Mouse (Mus musculus) heart, embryonic 12.5 days (tissue): ENCODE measurements around the gene Homez. TPM values are rescaled to one million over a fixed set of nuclear protein-coding genes. Genes with fewer than 3 reads are reported as not detected.
A peak's percentile ranks its signal among the peaks of the same experiment; 100 is the strongest.

Experiments used
- ATAC-seq: fragments of 200-750 bp; cut with Nextera tagmentation; 2 replicates; pipeline ENCODE4 v1.8.0; 2017; ENCODE audit warnings: moderate TSS enrichment, moderate library complexity; ENCODE audit not compliant: insufficient number of reproducible peaks, low FRiP score
- H3K27ac ChIP-seq: fragments of 300-500 bp; sonication (generic); 2 replicates; pipeline ENCODE4 v1.5.1; 2016; ENCODE audit warnings: mild to moderate bottlenecking, moderate library complexity; ENCODE audit not compliant: poor library complexity, severe bottlenecking
- H3K27me3 ChIP-seq: fragments of 300-500 bp; sonication (generic); replicated peaks from 2 replicates; pipeline ENCODE4 v1.6.1; 2016; ENCODE audit warnings: mild to moderate bottlenecking, moderate library complexity
- H3K36me3 ChIP-seq: fragments of 300-500 bp; sonication (generic); 2 replicates; pipeline ENCODE4 v1.6.1; 2016; ENCODE audit warnings: mild to moderate bottlenecking, moderate library complexity
- H3K4me1 ChIP-seq: fragments of 300-500 bp; sonication (generic); replicated peaks from 2 replicates; pipeline ENCODE4 v1.6.1; 2016; ENCODE audit warnings: mild to moderate bottlenecking
- H3K4me2 ChIP-seq: fragments of 300-500 bp; sonication (generic); 2 replicates; pipeline ENCODE4 v1.6.1; 2016; ENCODE audit warnings: mild to moderate bottlenecking, moderate library complexity
- H3K4me3 ChIP-seq: fragments of 300-500 bp; sonication (generic); 2 replicates; pipeline ENCODE4 v1.5.1; 2016; ENCODE audit warnings: mild to moderate bottlenecking
- H3K9ac ChIP-seq: fragments of 300-500 bp; sonication (generic); 2 replicates; pipeline ENCODE4 v1.6.1; 2016; ENCODE audit warnings: mild to moderate bottlenecking, moderate library complexity
- H3K9me3 ChIP-seq: fragments of 300-500 bp; sonication (generic); replicated peaks from 2 replicates; pipeline ENCODE4 v1.6.1; 2016; ENCODE audit warnings: mild to moderate bottlenecking, moderate library complexity
- WGBS: fragments of 180-500 bp; shearing (Covaris S2); methylation state at CpG from one replicate; pipeline ENCODE4 v1.1.7; 2016; 5-methylcytosine and 5-hydroxymethylcytosine counted together
- polyA plus RNA-seq: library from polyadenylated mRNA; unstranded; fragments of >200 nt; fragmentation: Nextera tagmentation; extraction: Ambion mirVana; gene quantifications from 2 replicates; pipeline ENCODE4 v1.2.1, GENCODE M21; 2016

Homez gene
- polyA plus RNA-seq, 1 experiment from 2014 or later, result 10.4 TPM

DNA sequence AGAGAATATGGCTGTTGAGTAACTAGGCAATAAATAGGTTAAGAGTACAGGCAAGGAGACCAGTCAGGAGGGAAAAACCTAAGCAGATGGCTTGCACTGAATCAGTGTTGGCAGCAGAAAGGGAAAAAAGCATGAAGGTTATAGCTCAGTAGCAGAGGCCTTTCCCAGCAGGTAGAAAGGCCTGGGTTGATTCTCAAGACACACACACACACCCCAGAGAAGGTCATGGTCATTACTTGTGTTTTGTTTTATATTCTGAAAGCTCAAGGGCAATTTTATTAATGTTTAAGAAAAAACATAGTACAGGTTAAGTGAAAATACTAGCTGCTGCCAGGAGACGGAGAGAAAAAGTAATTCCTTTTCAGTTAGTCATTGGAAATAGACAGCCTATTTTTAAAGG, 47.0 kb downstream of the Homez start:
- Histone ChIP-seq H3K9ac (no peak overlapping the region), H3K9me3 (no peaks in the 10 kb centered on the region), H3K36me3 (no peaks in the 10 kb centered on the region), H3K4me1 (no peaks in the 10 kb centered on the region), H3K27me3 (peaks cover 3% of the 10 kb centered on the region; the same call in 1 of the 2 replicates), H3K27ac (no peak overlapping the region), H3K4me3 (no peak overlapping the region), H3K4me2 (no peak overlapping the region)
- 81% methylated on average over 1 of the region's 1 CpGs for WGBS
- no peak for ATAC-seq

DNA sequence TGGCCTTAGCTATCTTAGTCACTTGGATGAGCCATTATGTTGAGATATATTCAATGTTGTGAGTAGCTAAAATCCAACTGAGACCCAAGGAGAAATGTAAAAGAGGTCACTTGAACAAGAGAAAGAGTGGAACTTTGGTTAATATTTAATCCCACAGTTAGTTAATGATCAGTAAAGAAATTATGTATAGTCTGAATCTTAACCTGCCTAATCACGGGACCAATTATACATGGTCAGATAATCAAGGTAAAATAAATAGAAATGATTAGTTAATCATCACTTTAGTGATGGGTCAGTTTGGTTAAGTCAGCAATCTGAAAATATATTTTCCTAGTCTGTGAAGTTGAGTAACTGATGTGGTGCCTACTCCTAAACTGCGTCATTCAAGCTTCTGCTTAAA, 48.5 kb downstream of the Homez start:
- 88% methylated on average over 2 of the region's 2 CpGs for WGBS

DNA sequence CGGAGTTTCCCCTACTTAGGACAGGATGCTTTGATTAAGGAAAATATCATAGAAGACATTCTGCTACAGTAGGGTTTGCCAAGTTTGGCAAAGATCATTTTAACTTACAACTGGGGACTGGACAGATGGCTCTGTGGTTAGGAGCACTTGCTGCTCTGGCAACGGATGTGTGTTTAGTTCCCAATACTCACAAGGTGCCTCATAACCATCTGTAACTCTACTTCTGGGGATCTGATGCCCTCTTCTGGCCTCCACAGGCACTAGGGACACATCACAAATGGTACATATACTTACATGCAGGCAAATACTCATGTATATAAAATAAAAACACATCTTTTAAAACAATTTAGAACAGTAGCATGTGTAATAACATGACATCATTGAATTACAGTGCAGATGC, 53.0 kb downstream of the Homez start:
- no peaks in the 10 kb centered on the region for H3K4me1 ChIP-seq
- WGBS, result 51% methylated on average over 2 of the region's 2 CpGs
- peaks cover 3% of the 10 kb centered on the region; the same call in 1 of the 2 replicates for H3K27me3 ChIP-seq
- no peak overlapping the region for H3K27ac ChIP-seq
- no peak overlapping the region for H3K4me3 ChIP-seq
- no peaks in the 10 kb centered on the region for H3K9me3 ChIP-seq
- no peak overlapping the region for H3K9ac ChIP-seq
- ATAC-seq, result no peak
- H3K36me3 ChIP-seq, result no peaks in the 10 kb centered on the region
- H3K4me2 ChIP-seq, result no peak overlapping the region

More for the DNA sequence above, 48.5 kb downstream of the Homez start:
- Histone ChIP-seq H3K4me2 (no peak overlapping the region), H3K4me1 (no peaks in the 10 kb centered on the region), H3K27me3 (peaks cover 3% of the 10 kb centered on the region; the same call in 1 of the 2 replicates), H3K27ac (no peak overlapping the region), H3K4me3 (no peak overlapping the region), H3K36me3 (no peaks in the 10 kb centered on the region), H3K9me3 (no peaks in the 10 kb centered on the region), H3K9ac (no peak overlapping the region)
- no peak for ATAC-seq

DNA sequence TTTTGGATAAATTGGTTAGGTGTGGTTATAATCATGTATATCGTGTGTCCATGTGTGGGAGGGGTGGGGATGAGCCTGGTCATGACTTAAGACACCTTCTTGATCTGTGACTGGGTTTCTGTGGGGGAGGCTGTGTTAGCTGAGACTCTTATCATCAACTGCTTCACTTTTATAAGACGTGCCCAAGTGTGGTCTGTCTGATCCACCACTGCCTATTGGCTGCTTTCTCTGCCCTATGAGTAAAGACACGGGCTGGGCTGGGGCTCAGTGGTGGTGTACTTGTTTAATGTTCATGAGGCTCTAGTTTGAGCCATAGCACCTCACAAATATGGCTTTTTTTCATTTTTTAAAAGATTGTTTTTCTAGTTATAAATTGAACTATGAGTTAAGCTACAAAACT, 55.0 kb downstream of the Homez start:
- H3K4me2 ChIP-seq, result no peak overlapping the region
- ATAC-seq, result no peak
- 39% methylated on average over 3 of the region's 3 CpGs for WGBS

DNA sequence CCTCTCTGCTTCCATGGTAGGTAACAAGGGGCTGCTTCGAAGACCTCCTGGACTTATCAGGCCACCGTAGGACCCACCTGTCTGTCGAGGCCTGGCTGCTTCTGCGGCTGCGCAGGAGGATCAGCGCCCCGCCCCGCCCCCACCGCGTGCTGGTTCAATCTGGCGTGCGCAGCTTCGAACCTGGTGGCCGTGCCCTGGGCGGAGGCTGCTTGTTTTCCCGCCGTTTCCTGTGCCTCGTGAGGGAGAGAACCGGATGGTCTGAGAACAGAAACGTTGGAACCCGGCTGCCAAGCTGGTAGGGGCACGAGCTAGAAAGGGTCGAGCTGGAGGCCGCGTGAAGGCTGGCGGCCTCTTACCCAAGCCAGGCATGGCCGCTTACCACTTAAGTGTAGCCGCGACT, 56.8 kb downstream of the Homez start, which contains the start of gene Rnf212b:
Rnf212b (plus strand) TSS at position 151 of the 400 bp plus-strand sequence.
- H3K27ac ChIP-seq, result no peak within 1 kb of the TSS
- no peak within 1 kb of the TSS for H3K4me2 ChIP-seq
- H3K36me3 ChIP-seq, result no peaks in the 10 kb centered on the region
- peaks cover 14% of the 10 kb centered on the region for H3K4me1 ChIP-seq
- no peak for ATAC-seq
- WGBS, result 75% methylated on average over 29 of the region's 29 CpGs
- H3K27me3 ChIP-seq, result no peaks in the 10 kb centered on the region
- no peak within 1 kb of the TSS for H3K9ac ChIP-seq
- no peaks in the 10 kb centered on the region for H3K9me3 ChIP-seq
- H3K4me3 ChIP-seq, result no peak within 1 kb of the TSS

More for the DNA sequence above, 55.0 kb downstream of the Homez start:
- Histone ChIP-seq H3K4me3 (no peak overlapping the region), H3K9me3 (no peaks in the 10 kb centered on the region), H3K27ac (no peak overlapping the region), H3K9ac (no peak overlapping the region), H3K36me3 (no peaks in the 10 kb centered on the region), H3K4me1 (no peaks in the 10 kb centered on the region), H3K27me3 (no peaks in the 10 kb centered on the region; the same call in 1 of the 2 replicates)

DNA sequence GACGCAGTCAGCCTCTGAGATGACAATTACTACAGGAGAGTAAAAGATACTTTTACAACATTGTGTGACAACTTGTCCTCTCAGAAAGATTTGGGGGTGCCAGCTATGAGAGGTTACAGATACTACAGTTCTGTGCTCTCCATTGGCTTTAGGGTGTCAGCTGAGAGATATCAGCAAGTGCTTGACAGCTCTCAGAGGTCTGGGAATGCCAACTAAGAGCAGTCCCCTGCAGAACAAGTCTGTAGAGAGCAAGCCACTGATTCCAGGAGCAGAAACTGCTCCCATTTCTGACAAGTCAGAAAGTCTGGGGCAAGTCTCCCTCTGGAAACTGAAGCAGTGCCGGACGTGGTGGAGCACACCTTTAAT, 61.1 kb downstream of the Homez start:
- H3K9ac ChIP-seq, result no peak overlapping the region
- no peaks in the 10 kb centered on the region for H3K36me3 ChIP-seq
- ATAC-seq, result peak; percentile 64
- 0 out of 2 replicates have a peak overlapping the region, but pooled peaks have one; percentile 1 for H3K4me2 ChIP-seq
- no peaks in the 10 kb centered on the region for H3K27me3 ChIP-seq
- peak overlapping the region; percentile 80 for H3K27ac ChIP-seq
- H3K4me3 ChIP-seq, result no peak overlapping the region
- WGBS, result 27% methylated on average over 3 of the region's 3 CpGs
- H3K4me1 ChIP-seq, result peaks cover 16% of the 10 kb centered on the region
- no peaks in the 10 kb centered on the region for H3K9me3 ChIP-seq

DNA sequence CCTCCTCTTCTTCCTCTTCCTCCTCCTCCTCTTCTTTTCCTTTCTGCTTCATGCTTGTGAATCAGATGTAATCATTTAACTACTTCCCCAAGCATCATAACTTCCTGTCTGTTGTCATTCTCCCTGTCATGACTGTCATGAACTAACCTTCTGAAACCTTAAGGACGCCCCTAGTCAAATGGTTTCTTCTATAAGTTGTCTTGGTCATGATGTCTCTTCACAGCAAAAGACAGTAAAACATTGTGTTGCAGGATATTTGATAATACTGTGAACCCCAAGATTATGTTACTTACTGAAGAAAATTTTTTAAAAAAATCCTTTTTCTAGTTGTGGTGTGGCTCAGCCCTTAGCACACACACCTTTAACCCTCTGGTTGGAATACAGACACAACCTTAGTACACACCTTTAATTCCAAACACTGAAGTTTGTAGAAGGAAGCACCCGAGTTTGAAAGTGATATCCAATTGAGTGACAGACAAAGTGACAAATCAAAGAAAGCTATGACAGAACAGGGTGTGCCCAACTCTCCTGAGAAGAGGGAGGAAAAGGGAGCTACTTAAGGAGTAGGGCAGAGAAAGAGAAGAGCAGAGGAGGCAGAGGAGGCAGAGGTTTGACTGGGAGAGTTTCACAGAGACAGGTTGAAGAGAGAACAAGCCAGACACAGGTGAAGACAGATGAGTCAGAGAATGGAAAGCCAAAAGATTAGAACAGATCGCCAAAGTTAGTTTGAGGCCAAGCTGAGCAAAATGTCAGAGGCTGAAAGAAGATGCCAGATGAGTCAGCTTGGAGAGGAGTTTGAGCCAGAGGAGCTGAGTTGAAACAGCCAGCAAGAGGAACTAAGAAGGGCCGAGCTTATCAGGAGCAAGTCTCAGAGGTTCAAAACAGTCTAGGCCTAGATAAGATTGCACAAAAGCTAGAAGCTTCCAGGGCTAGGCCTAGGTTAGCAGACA, 61.8 kb downstream of the Homez start:
- Histone ChIP-seq H3K27me3 (no peaks in the 10 kb centered on the region), H3K4me1 (peaks cover 16% of the 10 kb centered on the region), H3K4me3 (no peak overlapping the region), H3K9me3 (no peaks in the 10 kb centered on the region), H3K9ac (no peak overlapping the region), H3K36me3 (no peaks in the 10 kb centered on the region), H3K27ac (peak overlapping the region; percentile 80), H3K4me2 (0 out of 2 replicates have a peak overlapping the region, but pooled peaks have one; percentile 1)
- ATAC-seq, result no peak
- WGBS, result 33% methylated on average over 4 of the region's 4 CpGs

DNA sequence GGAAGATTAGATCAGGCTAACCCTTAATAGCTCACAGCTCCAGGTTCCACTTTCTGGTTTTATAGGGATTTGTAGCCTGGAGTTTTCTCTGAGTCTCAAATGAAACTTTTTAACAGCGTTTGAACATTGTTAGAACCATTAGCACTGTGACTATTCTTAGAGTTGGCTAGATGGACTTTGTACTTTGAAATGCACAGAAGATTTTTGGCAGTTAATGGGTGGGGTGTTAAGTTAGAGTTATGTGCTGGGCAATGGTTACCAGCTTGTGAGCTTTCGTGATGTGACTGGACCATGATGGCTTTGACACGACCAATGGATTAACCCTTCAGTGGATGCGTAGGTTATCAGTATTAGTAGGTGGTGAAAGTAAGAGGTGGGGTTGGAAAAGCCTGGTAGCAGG, 64.6 kb downstream of the Homez start:
- Histone ChIP-seq H3K36me3 (no peaks in the 10 kb centered on the region), H3K9me3 (no peaks in the 10 kb centered on the region), H3K4me3 (no peak overlapping the region), H3K4me2 (no peak overlapping the region), H3K9ac (no peak overlapping the region), H3K4me1 (peaks cover 21% of the 10 kb centered on the region), H3K27me3 (no peaks in the 10 kb centered on the region), H3K27ac (no peak overlapping the region)
- 63% methylated on average over 4 of the region's 4 CpGs for WGBS
- ATAC-seq, result no peak

Other genes starting within 250 kb of the Homez start
- not detected in 2 replicates for gene Psmb11, start 249.5 kb downstream of the Homez start, polyA plus RNA-seq
- not detected in 2 replicates for gene Gm17606, start 230.0 kb downstream of the Homez start, polyA plus RNA-seq
- 3.1 and 3.3 TPM in 2 replicates for gene Cdh24, start 229.6 kb downstream of the Homez start, polyA plus RNA-seq
- gene 1700123O20Rik, start 184.7 kb downstream of the Homez start, polyA plus RNA-seq, result 50.3 and 57.1 TPM in 2 replicates
- gene Acin1, start 184.0 kb downstream of the Homez start, polyA plus RNA-seq, result 85.1 and 89.0 TPM in 2 replicates
- 0.21 and 0.28 TPM in 2 replicates for gene Gm29776, start 172.1 kb downstream of the Homez start, polyA plus RNA-seq
- gene Cebpe, start 158.8 kb downstream of the Homez start, polyA plus RNA-seq, result not detected in 2 replicates
- gene Slc7a8, start 89.0 kb downstream of the Homez start, polyA plus RNA-seq, result 4.4 and 4.7 TPM in 2 replicates
- gene Rnf212b, start 56.8 kb downstream of the Homez start, polyA plus RNA-seq, result not detected in 2 replicates
- 0.62 and 0.79 TPM in 2 replicates for gene Ppp1r3e, start 6.6 kb upstream of the Homez start, polyA plus RNA-seq
- gene Bcl2l2, start 12.4 kb upstream of the Homez start, polyA plus RNA-seq, result 2.3 and 2.4 TPM in 2 replicates
- gene Gm20521, start 12.5 kb upstream of the Homez start, polyA plus RNA-seq, result not detected in 2 replicates
- 96.3 and 101 TPM in 2 replicates for gene Pabpn1, start 21.5 kb upstream of the Homez start, polyA plus RNA-seq
- 47.1 and 50.8 TPM in 2 replicates for gene Slc22a17, start 42.2 kb upstream of the Homez start, polyA plus RNA-seq
- 15.0 and 16.7 TPM in 2 replicates for gene Efs, start 55.2 kb upstream of the Homez start, polyA plus RNA-seq
- gene Il25, start 61.7 kb upstream of the Homez start, polyA plus RNA-seq, result not detected in 2 replicates
- gene Cmtm5, start 65.3 kb upstream of the Homez start, polyA plus RNA-seq, result 0.57 and 0.89 TPM in 2 replicates
- gene Myh6, start 96.0 kb upstream of the Homez start, polyA plus RNA-seq, result 2,737 and 2,858 TPM in 2 replicates
- not detected in 2 replicates for gene Gm17428, start 106.0 kb upstream of the Homez start, polyA plus RNA-seq
- gene Myh7, start 123.7 kb upstream of the Homez start, polyA plus RNA-seq, result 5,583 and 5,934 TPM in 2 replicates
- gene Ngdn, start 144.5 kb upstream of the Homez start, polyA plus RNA-seq, result 55.7 and 60.8 TPM in 2 replicates
- 4.4 and 4.5 TPM in 2 replicates for gene Zfhx2, start 221.4 kb upstream of the Homez start, polyA plus RNA-seq
- gene Thtpa, start 223.8 kb upstream of the Homez start, polyA plus RNA-seq, result 14.3 and 14.8 TPM in 2 replicates
- gene Ap1g2, start 235.6 kb upstream of the Homez start, polyA plus RNA-seq, result 8.7 and 9.8 TPM in 2 replicates
- 0.09 and 0.18 TPM in 2 replicates for gene Jph4, start 246.0 kb upstream of the Homez start, polyA plus RNA-seq